Mouse (Mus musculus) ES-Bruce4 (cell line): ENCODE results near the gene Usp6nl.

ENCODE experiments used
- CTCF ChIP-seq: IDR thresholded peaks from one replicate; pipeline ENCODE4 v1.8.1; 2011; ENCODE audit warnings: low read depth, low read length
- EP300 ChIP-seq: IDR thresholded peaks from 2 replicates; pipeline ENCODE4 v1.6.1; 2011; ENCODE audit warnings: low read depth, low read length; ENCODE audit not compliant: insufficient read depth
- POLR2A ChIP-seq: IDR thresholded peaks from one replicate; pipeline ENCODE4 v1.8.1; 2011; ENCODE audit warnings: low read length; ENCODE audit not compliant: insufficient read depth

DNA sequence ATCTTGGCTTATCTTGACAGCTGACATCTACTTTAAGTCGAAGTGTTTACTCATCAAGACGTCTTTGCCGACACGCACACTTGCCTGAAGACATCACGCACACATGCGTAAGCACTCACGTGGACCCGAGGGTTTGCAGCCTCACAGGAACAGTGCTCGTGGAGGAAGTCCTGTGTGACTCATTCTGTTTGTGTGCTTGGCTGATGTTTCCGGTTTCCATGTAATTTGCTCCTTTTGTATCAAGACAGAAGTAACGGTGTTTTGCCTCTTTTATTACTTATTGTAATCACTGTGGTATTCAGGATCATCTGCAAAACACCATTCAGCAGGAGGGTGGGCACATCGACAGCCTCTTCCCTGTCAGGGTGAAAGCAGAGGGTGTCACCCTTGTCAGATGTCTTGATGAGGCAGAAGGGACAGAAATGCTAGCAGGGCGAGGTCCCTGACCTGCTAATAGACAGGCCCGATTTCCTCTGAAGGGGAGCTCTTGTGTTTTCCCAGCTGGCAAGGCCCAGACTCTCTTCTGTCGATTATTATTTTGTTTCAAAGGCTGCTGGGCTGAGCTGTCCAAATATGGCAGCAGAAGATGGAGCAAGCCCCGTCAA lies 156.0 kb downstream of the Usp6nl start:
- no peak for TF ChIP-seq POLR2A
- no peak for TF ChIP-seq CTCF
- no peak for TF ChIP-seq EP300
